Mouse (Mus musculus) large intestine, adult 2 months (tissue): ENCODE results near the gene Sebox. TPM values are rescaled to one million over a fixed set of nuclear protein-coding genes. Genes with fewer than 3 reads are reported as not detected.

ENCODE experiments used
- DNase-seq: peaks from one replicate; pipeline ENCODE4 v3.0.0-alpha.2; 2012; ENCODE audit warnings: low read depth, low spot score
- WGBS: fragments of 180-500 bp; shearing (Covaris S2); methylation state at CpG from one replicate; pipeline ENCODE4 v1.1.7; 2018; 5-methylcytosine and 5-hydroxymethylcytosine counted together
- polyA plus RNA-seq: library from polyadenylated mRNA; depleted of rRNA; stranded (reverse); fragments of >200 nt; gene quantifications from 2 replicates; pipeline ENCODE4 v1.2.3, GENCODE M21; 2012; rRNA removed

Sebox gene
- not detected in 2 replicates for polyA plus RNA-seq

- WGBS, result 62% methylated on average over 7 of the region's 7 CpGs
- DNase-seq, result no peak
Observed at GRCm38 (mm10) chr11:78502909-78503650, at the start of gene Sebox. Gene Sebox (plus strand): TSS chr11:78503447.

DNA sequence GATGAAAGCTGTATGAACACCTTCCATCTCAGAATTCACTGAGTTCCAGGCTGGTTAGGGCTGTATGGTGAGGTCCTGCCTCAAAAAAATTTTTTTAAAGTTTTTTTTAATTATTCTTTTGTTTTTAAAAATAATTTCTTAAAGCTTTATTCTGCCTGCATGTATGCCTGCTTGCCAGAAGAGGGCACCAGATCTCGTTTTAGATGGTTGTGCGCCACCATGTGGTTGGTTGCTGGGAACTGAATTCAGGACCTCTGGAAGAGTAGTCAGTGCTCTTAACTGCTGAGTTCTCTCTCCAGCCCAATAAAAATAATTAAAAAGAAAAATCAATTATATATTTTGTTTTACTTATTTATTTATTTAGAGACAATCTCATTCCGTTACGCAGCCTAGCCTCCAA, 49.6 kb upstream of the Sebox start:
- no peak for DNase-seq

GRCm38 (mm10) chr11:78454276-78454675, 49.0 kb upstream of the Sebox start:
- DNase-seq, result no peak
- 65% methylated on average over 7 of the region's 7 CpGs for WGBS

More for the DNA sequence above, 49.6 kb upstream of the Sebox start:
- 32% methylated on average over 4 of the region's 4 CpGs for WGBS

GRCm38 (mm10) chr11:78455308-78455707, 47.9 kb upstream of the Sebox start:
- 11% methylated on average over 5 of the region's 5 CpGs for WGBS

DNA sequence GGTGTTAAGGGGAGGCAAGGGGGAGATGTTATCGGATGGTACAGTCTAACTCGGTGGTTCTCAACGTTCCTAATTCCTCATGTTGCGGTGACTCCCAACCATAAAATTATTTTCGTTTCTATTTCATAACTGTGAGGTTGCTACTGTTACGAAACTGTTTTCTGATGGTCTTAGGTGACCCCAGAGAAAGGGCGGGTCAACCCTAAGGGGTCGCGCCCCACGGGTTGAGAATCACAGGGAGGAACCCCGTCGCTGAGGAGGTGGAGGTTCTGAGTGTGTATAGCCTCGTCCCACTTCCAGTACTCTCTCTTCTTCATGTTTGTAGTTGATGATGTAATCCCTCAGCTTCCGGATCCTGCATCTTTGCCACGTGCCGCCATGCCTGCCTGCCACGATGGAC, 44.5 kb upstream of the Sebox start:
- no peak for DNase-seq
- whole genome bisulfite sequencing, result 72% methylated on average over 17 of the region's 17 CpGs

More at GRCm38 (mm10) chr11:78455308-78455707, 47.9 kb upstream of the Sebox start:
- DNase-seq, result no peak

DNA sequence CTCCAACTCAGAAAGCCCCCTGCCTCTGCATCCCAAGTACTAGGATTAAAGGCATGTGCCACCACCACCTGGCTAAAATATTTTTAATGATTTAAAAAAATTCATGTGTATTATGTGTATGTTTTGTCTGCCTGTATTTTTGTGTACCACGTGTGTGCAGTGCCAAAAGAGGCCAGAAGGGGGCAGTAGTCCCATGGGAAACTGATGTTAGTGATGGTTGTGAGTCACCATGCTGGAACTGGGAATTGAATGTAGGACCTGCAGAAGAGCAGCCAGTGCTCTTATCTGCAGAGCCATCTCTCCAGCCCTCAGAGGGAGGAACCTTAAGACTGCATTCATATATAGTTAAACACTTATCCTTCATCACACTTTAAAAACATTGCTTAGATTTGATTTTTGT, 41.4 kb upstream of the Sebox start:
- DNase-seq, result no peak
- 81% methylated on average over 1 of the region's 1 CpGs for WGBS

GRCm38 (mm10) chr11:78462669-78463068, 40.6 kb upstream of the Sebox start:
- no peak for DNase-seq
- 40% methylated on average over 5 of the region's 5 CpGs for WGBS

DNA sequence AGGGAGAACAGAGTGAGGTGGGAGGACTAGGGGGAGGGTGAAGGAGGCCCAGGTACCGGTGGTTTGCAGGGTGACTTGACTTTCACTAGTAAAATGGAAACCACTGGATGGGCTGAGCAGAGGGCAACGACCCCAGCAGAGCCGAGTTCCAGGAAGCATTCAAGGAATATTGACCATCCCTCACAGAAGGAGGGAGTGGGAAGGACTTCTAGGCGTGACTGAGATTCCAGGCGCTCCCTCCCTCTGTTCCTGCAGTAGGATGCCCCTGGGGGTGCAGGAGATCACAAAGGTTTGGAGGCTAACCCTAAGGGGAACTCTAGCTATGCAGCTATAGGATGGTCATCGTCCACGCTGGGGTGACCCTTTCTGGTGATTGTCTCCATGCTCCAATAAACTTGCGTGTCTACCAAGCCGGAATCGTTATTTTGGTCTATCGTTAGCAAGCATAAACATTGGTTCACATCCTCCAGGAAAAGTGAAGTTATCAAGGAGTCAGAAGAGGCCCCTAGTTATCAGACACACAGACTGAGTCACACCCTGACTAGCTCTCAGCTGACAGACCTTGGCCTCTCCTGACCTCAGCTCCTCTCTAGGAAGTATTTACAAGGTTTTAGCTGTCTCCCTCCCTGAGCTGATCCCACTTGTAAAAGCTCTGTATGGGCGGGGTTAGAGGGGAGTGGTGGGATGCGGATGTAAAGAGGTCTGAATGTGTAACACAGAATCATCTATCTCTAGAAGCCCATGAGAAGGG, 39.8 kb upstream of the Sebox start:
- 27% methylated on average over 13 of the region's 13 CpGs for WGBS
- DNase-seq, result no peak

DNA sequence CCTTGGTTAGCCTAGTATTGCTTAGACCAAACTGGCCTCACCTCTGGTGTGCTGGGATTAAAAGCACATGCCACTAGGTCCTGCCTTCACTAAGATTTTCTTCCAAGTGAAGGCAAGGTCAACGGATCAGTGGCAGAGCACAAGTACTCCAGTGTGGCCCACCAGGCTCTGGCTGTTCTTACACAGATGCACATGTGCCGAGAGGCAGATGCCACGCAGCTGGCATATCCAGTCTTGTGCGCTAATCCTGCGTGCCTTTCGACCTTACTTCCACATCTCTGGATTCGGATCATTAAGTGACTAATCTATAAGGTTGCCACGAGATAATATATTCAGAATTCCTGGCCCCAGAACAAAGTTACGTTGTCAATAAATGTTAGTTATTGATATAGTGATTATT, 38.1 kb upstream of the Sebox start:
- no peak for DNase-seq
- WGBS, result 26% methylated on average over 9 of the region's 9 CpGs

GRCm38 (mm10) chr11:78465568-78466180, 37.6 kb upstream of the Sebox start, which contains the start of gene Slc46a1:
Gene Slc46a1 (plus strand): TSS chr11:78465697.
- under 1% methylated on average over 41 of the region's 41 CpGs for WGBS

DNA sequence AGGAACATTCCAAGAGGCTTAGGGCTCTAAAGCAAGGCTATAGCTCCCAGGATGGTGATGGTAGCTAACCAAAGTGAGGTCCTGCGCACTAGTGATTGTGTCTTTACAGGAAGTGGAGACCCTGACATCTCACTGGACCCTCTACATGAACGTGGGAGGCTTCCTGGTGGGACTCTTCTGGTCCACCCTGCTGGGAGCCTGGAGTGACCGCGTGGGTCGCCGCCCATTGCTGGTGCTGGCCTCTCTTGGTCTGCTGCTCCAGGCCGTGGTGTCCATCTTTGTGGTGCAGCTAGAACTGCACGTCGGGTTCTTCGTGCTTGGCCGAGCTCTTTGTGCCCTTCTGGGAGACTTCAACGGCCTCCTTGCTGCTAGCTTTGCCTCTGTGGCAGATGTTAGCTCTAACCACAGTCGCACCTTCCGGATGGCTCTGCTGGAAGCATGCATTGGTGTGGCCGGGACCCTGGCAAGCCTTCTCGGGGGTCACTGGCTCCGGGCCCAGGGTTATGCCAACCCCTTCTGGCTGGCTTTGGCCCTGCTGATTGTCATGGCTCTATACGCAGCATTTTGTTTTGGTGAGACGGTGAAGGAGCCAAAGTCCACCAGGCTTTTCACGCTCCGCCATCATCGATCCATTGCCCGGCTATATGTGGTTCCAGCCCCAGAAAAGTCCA, 36.9 kb upstream of the Sebox start:
- DNase-seq, result no peak
- 71% methylated on average over 23 of the region's 23 CpGs for WGBS

More at GRCm38 (mm10) chr11:78465568-78466180, 37.6 kb upstream of the Sebox start, which contains the start of gene Slc46a1:
- DNase-seq, result peak; percentile 67

DNA sequence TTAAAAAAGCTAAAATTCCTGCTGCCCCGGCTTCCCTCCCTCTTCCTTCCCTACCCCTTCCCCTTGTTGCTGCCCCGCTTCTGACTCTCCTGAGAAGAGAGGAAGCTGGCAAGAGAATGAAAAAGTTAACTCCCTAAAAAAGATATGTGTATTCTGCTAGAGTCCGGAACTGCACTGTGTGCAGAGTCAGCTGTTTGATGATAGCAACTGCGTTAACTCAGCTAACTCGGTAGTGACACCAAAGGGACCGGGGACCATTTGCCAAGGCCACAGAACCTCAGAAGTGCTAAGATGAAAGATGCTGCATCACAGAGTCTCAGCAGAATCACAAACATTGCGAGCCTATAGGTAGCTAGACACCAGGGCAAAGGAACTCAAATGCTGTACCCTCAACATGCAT, 35.7 kb upstream of the Sebox start:
- 87% methylated on average over 7 of the region's 7 CpGs for WGBS
- no peak for DNase-seq

- 60% methylated on average over 3 of the region's 3 CpGs for WGBS
- DNase-seq, result no peak
Observed at GRCm38 (mm10) chr11:78467932-78468331, 35.3 kb upstream of the Sebox start.

DNA sequence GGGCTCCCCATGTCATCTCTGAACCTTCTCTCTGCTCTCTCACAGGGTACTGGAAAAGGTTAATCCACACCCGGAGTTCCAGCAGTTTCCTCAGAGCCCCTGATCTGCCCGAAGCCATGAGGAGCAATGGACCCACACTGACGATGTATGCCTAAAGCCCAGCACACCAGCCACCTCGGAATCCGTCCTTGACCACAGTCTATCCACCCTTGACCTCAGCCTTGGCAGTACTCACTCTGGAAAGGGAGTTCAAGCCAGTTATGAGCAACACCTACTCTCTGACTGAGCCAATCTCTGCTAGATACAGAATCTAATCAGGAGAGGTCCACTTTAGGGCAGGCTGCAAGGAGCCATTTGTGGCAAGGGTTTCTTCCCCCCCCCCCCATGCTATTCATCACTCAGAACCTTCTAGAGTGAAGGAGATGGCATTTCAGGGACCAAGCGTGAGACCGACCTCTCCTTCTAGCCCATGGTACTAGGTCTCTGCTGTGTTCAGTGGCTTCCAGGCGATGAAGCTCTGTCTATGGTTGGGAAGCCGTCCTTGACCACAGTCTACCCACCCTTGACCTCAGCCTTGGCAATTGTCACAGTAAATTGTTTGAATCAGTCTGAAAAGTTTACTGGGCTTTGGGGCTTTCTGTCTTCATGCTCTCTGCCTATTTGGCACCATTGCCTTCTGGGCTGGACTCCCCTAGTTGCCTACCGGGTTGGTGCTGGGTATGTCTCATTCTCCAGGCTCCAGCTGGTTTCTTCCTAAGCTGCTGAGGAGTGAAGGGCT, 31.7 kb upstream of the Sebox start:
- no peak for DNase-seq
- 88% methylated on average over 10 of the region's 10 CpGs for WGBS

DNA sequence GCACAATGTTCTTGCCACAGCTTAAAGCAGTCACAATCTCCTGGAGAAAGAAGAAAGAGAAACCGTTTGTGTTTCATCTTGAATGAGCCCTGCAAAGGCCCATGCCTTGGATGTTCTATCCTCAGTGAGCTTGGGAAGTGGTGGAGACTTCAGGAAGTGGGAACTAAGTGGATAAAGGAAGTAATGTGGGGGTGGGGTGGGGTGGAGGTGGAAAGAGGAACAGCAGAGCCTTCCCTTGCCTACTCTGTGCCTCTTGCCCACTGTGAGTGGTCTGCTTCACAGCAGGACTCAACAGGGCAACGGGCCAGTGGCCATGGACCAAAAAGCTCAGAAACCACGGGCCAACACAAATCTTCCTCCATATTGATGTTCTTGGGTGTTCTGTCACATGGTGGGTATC, 28.0 kb upstream of the Sebox start:
- DNase-seq, result no peak
- WGBS, result 70% methylated on average over 3 of the region's 3 CpGs

DNA sequence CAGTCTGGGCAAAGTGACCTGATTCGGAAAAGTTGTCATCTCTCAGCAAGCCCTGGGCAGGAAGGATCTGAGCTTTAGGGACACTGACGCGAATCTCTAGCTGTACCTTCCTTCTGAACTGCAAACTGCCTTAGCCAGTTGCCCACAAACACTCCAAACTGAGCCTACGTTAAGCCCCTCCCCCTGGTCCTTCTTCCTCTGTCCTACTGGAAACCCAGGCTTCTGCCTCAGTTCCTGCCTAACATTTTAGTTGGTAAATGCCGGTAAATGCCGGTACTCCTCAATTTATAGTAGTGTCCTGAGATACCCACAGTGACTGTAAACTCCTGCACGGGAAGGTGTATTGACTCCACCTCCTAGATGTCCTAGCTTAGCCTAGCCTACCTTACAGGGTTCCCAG, 19.6 kb upstream of the Sebox start:
- 43% methylated on average over 7 of the region's 7 CpGs for WGBS
- no peak for DNase-seq

GRCm38 (mm10) chr11:78488168-78488567, 15.1 kb upstream of the Sebox start:
- 1% methylated on average over 8 of the region's 8 CpGs for WGBS
- no peak for DNase-seq

- 8% methylated on average over 45 of the region's 48 CpGs for WGBS
- no peak for DNase-seq
Observed at GRCm38 (mm10) chr11:78490781-78491241, 12.4 kb upstream of the Sebox start.

- DNase-seq, result no peak
- 8% methylated on average over 6 of the region's 6 CpGs for WGBS
Observed at GRCm38 (mm10) chr11:78495904-78496303, 7.3 kb upstream of the Sebox start.
